Mouse (Mus musculus) neural tube, embryonic 11.5 days (tissue): ENCODE measurements at regions not wholly inside any gene's neighbourhood (a gene's known extent, or its start where the extent isn't known, plus 50 kb on each side); places are given as distances from the start of the nearest gene placed in this dataset.

ENCODE experiments used
- ATAC-seq: fragments of 200-750 bp; cut with Nextera tagmentation; 2 replicates; pipeline ENCODE4 v1.8.0; 2017; ENCODE audit warnings: moderate number of reproducible peaks, mild to moderate bottlenecking, moderate TSS enrichment, moderate library complexity; ENCODE audit not compliant: insufficient read depth, low FRiP score, low TSS enrichment
- DNase-seq: peaks from one replicate; pipeline ENCODE4 v3.0.0-alpha.2; 2015; ENCODE audit warnings: low spot score
- H3K27ac ChIP-seq: fragments of 300-500 bp; sonication (generic); 2 replicates; pipeline ENCODE4 v1.5.1; 2014; ENCODE audit warnings: low read depth, mild to moderate bottlenecking, low read length
- H3K27me3 ChIP-seq: fragments of 300-500 bp; sonication (generic); 2 replicates; pipeline ENCODE4 v1.6.1; 2014; ENCODE audit warnings: mild to moderate bottlenecking, low read length, mixed read lengths; ENCODE audit not compliant: control insufficient read depth, insufficient read depth
- H3K36me3 ChIP-seq: fragments of 300-500 bp; sonication (generic); 2 replicates; pipeline ENCODE4 v1.6.1; 2014; ENCODE audit warnings: mild to moderate bottlenecking, low read length, moderate library complexity, mixed read lengths; ENCODE audit not compliant: control insufficient read depth, insufficient read depth
- H3K4me1 ChIP-seq: fragments of 300-500 bp; sonication (generic); 2 replicates; pipeline ENCODE4 v1.6.1; 2014; ENCODE audit warnings: low read length, mixed read lengths; ENCODE audit not compliant: control insufficient read depth, insufficient read depth
- H3K4me2 ChIP-seq: fragments of 300-500 bp; sonication (generic); 2 replicates; pipeline ENCODE4 v1.6.1; 2014; ENCODE audit warnings: low read depth, mild to moderate bottlenecking, moderate library complexity
- H3K4me3 ChIP-seq: fragments of 300-500 bp; sonication (generic); 2 replicates; pipeline ENCODE4 v1.5.1; 2014; ENCODE audit warnings: low read depth, low read length
- H3K9ac ChIP-seq: fragments of 300-500 bp; sonication (generic); 2 replicates; pipeline ENCODE4 v1.6.1; 2014; ENCODE audit warnings: mild to moderate bottlenecking, low read length
- H3K9me3 ChIP-seq: fragments of 300-500 bp; sonication (generic); 2 replicates; pipeline ENCODE4 v1.6.1; 2016; ENCODE audit warnings: low read length; ENCODE audit not compliant: control insufficient read depth
- WGBS: fragments of 180-500 bp; shearing (Covaris S2); extraction: QIAGEN DNeasy Blood & Tissue Kit; methylation state at CpG from one replicate; pipeline ENCODE4 v1.1.7; 2014; 5-methylcytosine and 5-hydroxymethylcytosine counted together

DNA sequence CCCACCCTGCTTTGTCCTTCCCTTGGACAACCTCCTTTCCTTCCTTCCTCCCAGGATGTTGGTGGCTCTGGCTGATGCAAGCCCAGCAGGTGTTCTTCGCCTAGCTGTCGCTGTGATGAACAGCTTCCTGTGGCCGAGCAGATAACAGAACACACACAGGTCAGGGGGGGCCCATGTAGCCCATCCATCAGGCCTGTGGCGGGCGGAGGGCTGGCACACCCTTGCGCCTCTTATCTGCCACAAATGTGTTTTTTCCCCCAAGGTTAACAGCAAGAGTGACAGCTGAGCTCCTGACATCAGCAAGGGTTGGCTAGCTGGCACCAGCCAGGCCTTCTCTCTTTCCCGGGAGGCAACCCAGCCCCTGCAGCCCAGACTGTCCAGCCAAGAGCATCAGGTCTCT lies 59.9 kb upstream of the Ctnnbl1 start:
- 48% methylated on average over 7 of the region's 7 CpGs for WGBS
- no peaks in the 10 kb centered on the region for H3K36me3 ChIP-seq

GRCm38 (mm10) chr2:157681931-157682330 lies 55.3 kb upstream of the Ctnnbl1 start:
- WGBS: 82% methylated on average over 7 of the region's 7 CpGs
- no peak for DNase-seq

More for the DNA sequence above, 59.9 kb upstream of the Ctnnbl1 start:
- ATAC-seq (no peak), DNase-seq (no peak)
- Histone ChIP-seq H3K4me1 (0 out of 2 replicates have a peak, but pooled peaks cover 3% of the 10 kb centered on the region), H3K27me3 (no peaks in the 10 kb centered on the region), H3K4me3 (no peak overlapping the region), H3K4me2 (no peak overlapping the region), H3K27ac (no peak overlapping the region), H3K9me3 (no peaks in the 10 kb centered on the region), H3K9ac (no peak overlapping the region)

More at GRCm38 (mm10) chr2:157681931-157682330, 55.3 kb upstream of the Ctnnbl1 start:
- no peaks in the 10 kb centered on the region for H3K9me3 ChIP-seq
- no peak for ATAC-seq
- no peaks in the 10 kb centered on the region for H3K27me3 ChIP-seq
- no peaks in the 10 kb centered on the region for H3K4me1 ChIP-seq
- no peaks in the 10 kb centered on the region for H3K36me3 ChIP-seq
- no peak overlapping the region for H3K4me2 ChIP-seq
- no peak overlapping the region for H3K27ac ChIP-seq
- no peak overlapping the region for H3K4me3 ChIP-seq
- no peak overlapping the region for H3K9ac ChIP-seq
